Mouse (Mus musculus): Measurements from ENCODE around the gene Gm17409. TPM values are rescaled to one million over a fixed set of nuclear protein-coding genes. Genes with fewer than 3 reads are reported as not detected.
A peak's percentile ranks its signal among the peaks of the same experiment; 100 is the strongest.

The Gm17409 gene
- polyA plus RNA-seq (2012; rRNA removed): not detected in 2 replicates

- 93% methylated on average over 7 of the region's 7 CpGs for WGBS
- no peak within 1 kb of the TSS for H3K4me3 ChIP-seq (ENCODE audit: extremely low read depth, insufficient read depth, insufficient read length)
- TF ChIP-seq POLR2A (IDR thresholded peaks at IDR 0.05; ENCODE audit: low read depth, low read length) (no peak), CTCF (IDR thresholded peaks at IDR 0.05; ENCODE audit: extremely low read depth, insufficient read depth, insufficient read length, insufficient replicate concordance) (no peak)
- H3K27ac ChIP-seq (ENCODE audit: insufficient read depth, low read length): no peak within 1 kb of the TSS
- no peaks in the 10 kb centered on the region for H3K27me3 ChIP-seq (ENCODE audit: control insufficient read depth, insufficient read depth, low read length)
- H3K36me3 ChIP-seq (ENCODE audit: control insufficient read depth, insufficient read depth, low read length): no peaks in the 10 kb centered on the region
- DNase-seq (ENCODE audit: low read depth in 1 of 2, low spot score in 2 of 2): no peak
- H3K4me1 ChIP-seq (ENCODE audit: control insufficient read depth, insufficient read depth, insufficient read length): no peaks in the 10 kb centered on the region
Observed at GRCm38 (mm10) chr2:58469816-58470215, at the start of gene Gm17409. Gene Gm17409 (plus strand): TSS chr2:58470116.

- DNase-seq (ENCODE audit: low read depth in 1 of 2, low spot score in 2 of 2): peak; percentile 3 to 77
- no peaks in the 10 kb centered on the region for H3K27me3 ChIP-seq (ENCODE audit: control insufficient read depth, insufficient read depth, low read length)
- TF ChIP-seq CTCF (IDR thresholded peaks at IDR 0.05; ENCODE audit: extremely low read depth, insufficient read depth, insufficient read length, insufficient replicate concordance) (no peak), POLR2A (IDR thresholded peaks at IDR 0.05; ENCODE audit: low read depth, low read length) (no peak)
- H3K27ac ChIP-seq (ENCODE audit: insufficient read depth, low read length): no peak overlapping the region
- H3K36me3 ChIP-seq (ENCODE audit: control insufficient read depth, insufficient read depth, low read length): no peaks in the 10 kb centered on the region
- peaks cover 3% of the 10 kb centered on the region; the same call in 1 of the 2 replicates for H3K4me1 ChIP-seq (ENCODE audit: control insufficient read depth, insufficient read depth, insufficient read length)
- no peak overlapping the region for H3K4me3 ChIP-seq (ENCODE audit: extremely low read depth, insufficient read depth, insufficient read length)
- WGBS: 26% methylated on average over 5 of the region's 5 CpGs
Observed at GRCm38 (mm10) chr2:58423319-58423718, 46.6 kb upstream of the Gm17409 start.

- Histone ChIP-seq H3K4me1 (ENCODE audit: control insufficient read depth, insufficient read depth, insufficient read length) (peaks cover 3% of the 10 kb centered on the region; the same call in 1 of the 2 replicates), H3K4me3 (ENCODE audit: extremely low read depth, insufficient read depth, insufficient read length) (no peak overlapping the region), H3K36me3 (ENCODE audit: control insufficient read depth, insufficient read depth, low read length) (no peaks in the 10 kb centered on the region), H3K27me3 (ENCODE audit: control insufficient read depth, insufficient read depth, low read length) (no peaks in the 10 kb centered on the region), H3K27ac (ENCODE audit: insufficient read depth, low read length) (no peak overlapping the region)
- TF ChIP-seq POLR2A (IDR thresholded peaks at IDR 0.05; ENCODE audit: low read depth, low read length) (no peak), CTCF (IDR thresholded peaks at IDR 0.05; ENCODE audit: extremely low read depth, insufficient read depth, insufficient read length, insufficient replicate concordance) (no peak)
- WGBS: 92% methylated on average over 13 of the region's 13 CpGs
- DNase-seq (ENCODE audit: low read depth in 1 of 2, low spot score in 2 of 2): no peak
Observed at GRCm38 (mm10) chr2:58425436-58426004, 44.4 kb upstream of the Gm17409 start.

- TF ChIP-seq POLR2A (IDR thresholded peaks at IDR 0.05; ENCODE audit: low read depth, low read length) (no peak), CTCF (IDR thresholded peaks at IDR 0.05; ENCODE audit: extremely low read depth, insufficient read depth, insufficient read length, insufficient replicate concordance) (no peak)
- DNase-seq (ENCODE audit: low read depth in 1 of 2, low spot score in 2 of 2): no peak
- no peaks in the 10 kb centered on the region for H3K36me3 ChIP-seq (ENCODE audit: control insufficient read depth, insufficient read depth, low read length)
- H3K4me3 ChIP-seq (ENCODE audit: extremely low read depth, insufficient read depth, insufficient read length): no peak overlapping the region
- no peaks in the 10 kb centered on the region for H3K27me3 ChIP-seq (ENCODE audit: control insufficient read depth, insufficient read depth, low read length)
- no peaks in the 10 kb centered on the region for H3K4me1 ChIP-seq (ENCODE audit: control insufficient read depth, insufficient read depth, insufficient read length)
- no peak overlapping the region for H3K27ac ChIP-seq (ENCODE audit: insufficient read depth, low read length)
- WGBS: 89% methylated on average over 7 of the region's 7 CpGs
Observed at GRCm38 (mm10) chr2:58432211-58432610, 37.7 kb upstream of the Gm17409 start.

- no peak for DNase-seq (ENCODE audit: low read depth in 1 of 2, low spot score in 2 of 2)
- Histone ChIP-seq H3K36me3 (ENCODE audit: control insufficient read depth, insufficient read depth, low read length) (no peaks in the 10 kb centered on the region), H3K27ac (ENCODE audit: insufficient read depth, low read length) (no peak overlapping the region), H3K4me3 (ENCODE audit: extremely low read depth, insufficient read depth, insufficient read length) (no peak overlapping the region), H3K4me1 (ENCODE audit: control insufficient read depth, insufficient read depth, insufficient read length) (no peaks in the 10 kb centered on the region), H3K27me3 (ENCODE audit: control insufficient read depth, insufficient read depth, low read length) (no peaks in the 10 kb centered on the region)
- TF ChIP-seq POLR2A (IDR thresholded peaks at IDR 0.05; ENCODE audit: low read depth, low read length) (no peak), CTCF (IDR thresholded peaks at IDR 0.05; ENCODE audit: extremely low read depth, insufficient read depth, insufficient read length, insufficient replicate concordance) (no peak)
- WGBS: 88% methylated on average over 2 of the region's 2 CpGs
Observed at GRCm38 (mm10) chr2:58433317-58433716, 36.6 kb upstream of the Gm17409 start.

GRCm38 (mm10) chr2:58434438-58434837 is 35.5 kb upstream of the Gm17409 start:
- no peak for TF ChIP-seq POLR2A (IDR thresholded peaks at IDR 0.05; ENCODE audit: low read depth, low read length)
- TF ChIP-seq CTCF (IDR thresholded peaks at IDR 0.05; ENCODE audit: extremely low read depth, insufficient read depth, insufficient read length, insufficient replicate concordance): no peak
- 80% methylated on average over 2 of the region's 2 CpGs for WGBS
- no peaks in the 10 kb centered on the region for H3K4me1 ChIP-seq (ENCODE audit: control insufficient read depth, insufficient read depth, insufficient read length)
- H3K27ac ChIP-seq (ENCODE audit: insufficient read depth, low read length): no peak overlapping the region
- no peak for DNase-seq (ENCODE audit: low read depth in 1 of 2, low spot score in 2 of 2)
- no peaks in the 10 kb centered on the region for H3K36me3 ChIP-seq (ENCODE audit: control insufficient read depth, insufficient read depth, low read length)
- H3K4me3 ChIP-seq (ENCODE audit: extremely low read depth, insufficient read depth, insufficient read length): no peak overlapping the region
- no peaks in the 10 kb centered on the region for H3K27me3 ChIP-seq (ENCODE audit: control insufficient read depth, insufficient read depth, low read length)

GRCm38 (mm10) chr2:58435507-58435906 is 34.4 kb upstream of the Gm17409 start:
- H3K27ac ChIP-seq (ENCODE audit: insufficient read depth, low read length): no peak overlapping the region
- H3K27me3 ChIP-seq (ENCODE audit: control insufficient read depth, insufficient read depth, low read length): no peaks in the 10 kb centered on the region
- no peaks in the 10 kb centered on the region for H3K4me1 ChIP-seq (ENCODE audit: control insufficient read depth, insufficient read depth, insufficient read length)
- no peak for TF ChIP-seq POLR2A (IDR thresholded peaks at IDR 0.05; ENCODE audit: low read depth, low read length)
- TF ChIP-seq CTCF (IDR thresholded peaks at IDR 0.05; ENCODE audit: extremely low read depth, insufficient read depth, insufficient read length, insufficient replicate concordance): no peak
- no peak for DNase-seq (ENCODE audit: low read depth in 1 of 2, low spot score in 2 of 2)
- 93% methylated on average over 13 of the region's 13 CpGs for WGBS
- no peaks in the 10 kb centered on the region for H3K36me3 ChIP-seq (ENCODE audit: control insufficient read depth, insufficient read depth, low read length)
- H3K4me3 ChIP-seq (ENCODE audit: extremely low read depth, insufficient read depth, insufficient read length): no peak overlapping the region

Measured in spleen, adult 2 months (tissue).